Mouse (Mus musculus): ENCODE measurements around the gene D3Ertd254e. TPM values are rescaled to one million over a fixed set of nuclear protein-coding genes. Genes with fewer than 3 reads are reported as not detected.

D3Ertd254e gene
- polyA plus RNA-seq (2012; rRNA removed), result 0.48 and 0.53 TPM in 2 replicates

GRCm38 (mm10) chr3:36150934-36151686 lies at the start of gene D3Ertd254e:
D3Ertd254e (plus strand) TSS chr3:36151017.

Other genes starting within 250 kb of the D3Ertd254e start
- 20.1 and 24.6 TPM in 2 replicates for gene Dcun1d1, start 213.6 kb upstream of the D3Ertd254e start, polyA plus RNA-seq (2012; rRNA removed)
- 13.4 and 14.3 TPM in 2 replicates for gene Mccc1, start 150.3 kb upstream of the D3Ertd254e start, polyA plus RNA-seq (2012; rRNA removed)
- not detected in 2 replicates for gene Ccdc144b, start 97.5 kb upstream of the D3Ertd254e start, polyA plus RNA-seq (2012; rRNA removed)
- gene Acad9, start 85.0 kb upstream of the D3Ertd254e start, polyA plus RNA-seq (2012; rRNA removed), result 11.8 and 12.4 TPM in 2 replicates
- not detected in 2 replicates for gene Qrfpr, start 71.3 kb downstream of the D3Ertd254e start, polyA plus RNA-seq (2012; rRNA removed)

Measured in liver, embryonic 18 days (tissue).